Mouse (Mus musculus): ENCODE measurements around the gene Aatk. TPM values are rescaled to one million over a fixed set of nuclear protein-coding genes. Genes with fewer than 3 reads are reported as not detected.

Aatk gene
- polyA plus RNA-seq, 1 experiment from 2014 or later: 0.21 TPM

DNA sequence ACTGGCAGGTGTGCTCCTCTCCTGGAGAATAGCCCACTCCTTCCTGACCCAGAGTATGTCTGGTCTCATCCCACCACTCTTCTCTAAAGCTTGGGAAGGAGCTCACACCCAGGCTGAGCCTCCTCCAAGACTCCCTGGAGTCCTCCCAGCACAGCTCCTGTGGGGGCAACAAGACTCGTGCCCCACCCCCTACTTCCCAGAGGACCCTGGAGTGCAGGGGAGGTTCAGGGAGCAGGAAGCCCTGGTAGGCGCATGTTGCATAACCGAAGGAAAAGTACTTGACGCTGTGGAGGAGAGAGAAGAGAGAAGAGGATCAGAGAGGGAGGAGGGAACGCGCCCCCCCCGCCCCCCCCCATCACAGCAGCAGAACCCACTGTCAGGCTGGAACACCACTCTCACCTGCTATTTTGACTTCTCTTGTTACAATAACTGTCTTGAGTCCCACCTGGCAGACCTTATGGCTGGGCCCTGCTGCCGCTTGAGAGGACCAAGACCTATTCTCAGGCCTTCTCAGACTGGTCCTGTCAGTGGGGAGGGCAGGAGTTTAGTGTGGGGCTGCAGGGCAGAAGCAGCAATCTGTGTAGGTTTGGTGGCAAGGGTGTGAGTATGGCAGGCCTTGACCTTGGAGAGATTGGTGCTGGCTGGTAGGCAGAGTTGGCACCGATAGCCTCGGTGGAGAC, 56.2 kb downstream of the Aatk start:
- DNase-seq (ENCODE audit: low spot score): no peak

DNA sequence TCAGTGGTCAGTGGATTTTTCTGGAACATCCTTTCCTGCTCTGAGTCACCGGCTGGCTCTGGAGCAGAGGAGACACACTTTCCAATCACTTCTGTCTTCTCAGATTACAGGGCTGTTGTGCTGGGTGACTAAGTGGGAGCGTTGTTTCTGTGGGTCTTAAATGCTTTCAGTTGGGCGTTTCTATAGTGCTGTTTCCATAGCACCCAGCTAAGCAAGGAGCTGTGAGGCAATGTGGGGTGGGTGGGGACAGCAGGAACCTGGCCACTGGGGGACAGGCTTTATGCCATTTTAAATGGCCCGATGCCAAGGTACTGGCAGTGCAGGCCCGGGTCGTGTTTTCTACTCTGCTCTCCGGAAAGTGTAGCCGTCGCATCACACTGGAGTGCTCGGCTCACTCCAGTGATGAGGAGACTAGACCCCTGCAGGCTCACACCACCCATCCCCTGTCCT, 57.8 kb downstream of the Aatk start:
- no peak for DNase-seq (ENCODE audit: low spot score)

GRCm38 (mm10) chr11:119988391-119988790, 58.6 kb downstream of the Aatk start:
- no peak for DNase-seq (ENCODE audit: low spot score)

- no peak for DNase-seq (ENCODE audit: low spot score)
These were observed 59.1 kb downstream of the Aatk start for GRCm38 (mm10) chr11:119987876-119988275.

DNA sequence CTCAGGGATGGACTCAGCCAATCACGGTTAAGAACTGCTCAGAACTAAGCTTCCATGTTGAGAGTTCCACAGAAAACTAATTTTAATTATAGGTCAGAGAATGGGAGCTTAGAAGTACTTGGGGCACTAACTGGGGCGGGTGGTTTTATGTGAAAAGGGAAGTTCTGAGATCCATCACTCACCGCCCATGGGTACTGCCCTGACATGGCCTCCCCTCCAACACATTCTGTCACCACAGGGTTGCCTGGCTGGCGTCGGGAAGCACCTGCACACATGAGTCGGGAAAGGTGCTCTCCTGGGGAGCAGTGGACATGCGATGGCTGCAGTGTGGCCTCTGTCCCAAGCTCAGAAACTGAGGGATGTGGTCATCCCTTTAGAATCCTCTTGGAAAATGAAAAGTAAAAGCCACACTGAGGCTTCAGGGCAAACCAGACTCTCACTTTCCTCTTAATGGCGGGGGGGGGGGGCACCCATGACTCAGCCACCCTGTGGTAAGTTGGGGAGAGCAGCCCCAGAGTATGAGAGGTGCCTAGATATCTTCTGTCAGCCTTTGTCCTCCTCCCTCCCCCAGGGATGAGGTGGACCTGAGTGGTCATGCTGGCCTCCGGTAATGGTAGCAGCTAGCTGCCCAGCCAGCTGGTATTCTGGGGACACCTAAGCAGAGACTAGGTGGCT, 60.1 kb downstream of the Aatk start:
- no peak for DNase-seq (ENCODE audit: low spot score)

GRCm38 (mm10) chr11:119983151-119983550, 63.8 kb downstream of the Aatk start:
- no peak for DNase-seq (ENCODE audit: low spot score)

DNA sequence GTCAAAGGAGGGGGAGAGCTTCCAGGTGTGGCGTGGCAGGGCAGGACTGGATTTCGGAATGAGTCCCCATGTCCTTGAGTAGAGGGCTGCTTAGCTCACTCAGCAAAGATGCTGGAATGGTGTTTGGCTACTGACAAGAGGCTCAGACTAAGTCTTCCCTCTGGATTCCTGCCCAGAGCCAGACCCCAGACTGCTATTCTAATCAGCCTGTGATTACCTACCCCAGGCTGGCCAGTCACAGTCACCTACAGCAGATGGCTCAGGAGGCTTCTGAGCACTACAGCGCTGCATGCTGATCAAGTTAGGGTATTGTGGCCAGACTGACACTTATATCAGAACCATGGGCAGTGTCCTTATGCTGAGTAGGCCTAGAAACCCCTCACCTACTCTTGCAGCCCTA, 64.7 kb downstream of the Aatk start:
- DNase-seq (ENCODE audit: low spot score): no peak

DNA sequence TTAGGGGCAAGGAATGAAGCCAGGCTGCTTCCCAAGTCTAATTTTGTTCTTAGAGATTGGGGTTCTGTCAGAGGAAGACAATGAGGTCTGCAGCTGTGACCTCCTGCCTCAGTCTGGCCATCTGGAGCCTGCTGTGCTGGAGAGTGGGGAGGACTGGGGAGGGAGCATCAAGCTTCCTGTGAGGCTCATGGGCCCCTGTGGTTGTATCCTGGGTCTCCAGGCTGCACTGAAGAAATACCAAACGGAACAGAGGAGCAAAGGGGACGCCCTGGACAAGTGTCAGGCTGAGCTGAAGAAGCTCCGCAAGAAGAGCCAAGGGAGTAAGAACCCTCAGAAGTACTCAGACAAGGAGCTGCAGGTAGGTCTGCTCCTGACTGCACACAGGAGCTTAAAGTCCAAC, 65.2 kb downstream of the Aatk start:
- DNase-seq (ENCODE audit: low spot score): no peak

GRCm38 (mm10) chr11:119979596-119980385, 67.2 kb downstream of the Aatk start:
- DNase-seq (ENCODE audit: low spot score): no peak

- no peak for DNase-seq (ENCODE audit: low spot score)
These were observed 68.3 kb downstream of the Aatk start for GRCm38 (mm10) chr11:119978701-119979100.

DNA sequence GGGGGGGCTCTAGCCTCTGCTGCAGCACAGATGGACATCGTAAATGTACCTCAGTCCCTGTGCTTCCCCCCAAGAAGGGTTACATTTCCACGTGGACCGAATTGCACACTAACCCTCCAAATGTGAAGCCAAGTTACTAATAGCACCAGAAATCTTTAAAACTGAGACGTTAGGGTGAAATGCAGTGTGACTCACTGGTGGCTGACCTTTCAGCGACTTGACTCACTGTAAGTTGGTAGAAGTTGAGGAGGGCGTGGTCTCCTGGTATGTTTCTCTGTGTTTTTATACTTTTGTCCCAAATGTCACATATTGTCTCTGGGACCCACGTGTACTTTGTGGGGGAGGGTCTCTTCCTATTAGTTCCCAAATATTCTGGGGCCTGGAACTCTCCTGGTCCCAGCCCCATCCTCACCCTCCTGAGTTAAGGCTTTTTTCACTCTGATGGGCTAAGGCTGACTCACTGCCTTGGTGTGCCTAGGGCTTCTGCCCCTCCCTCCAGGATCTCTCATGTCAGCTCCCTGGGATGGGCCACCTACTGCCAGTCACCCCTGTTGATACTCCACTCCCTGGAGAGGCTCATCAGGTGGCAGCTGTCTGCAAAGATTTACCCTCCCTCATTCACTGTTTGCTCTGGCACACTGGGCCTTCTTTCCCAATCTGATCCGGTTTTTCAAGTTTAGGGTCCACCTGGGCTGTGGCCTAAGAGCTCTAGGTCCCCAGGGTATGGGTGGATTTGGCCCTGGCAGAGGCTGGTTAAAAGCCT, 71.0 kb downstream of the Aatk start:
- DNase-seq (ENCODE audit: low spot score): no peak

GRCm38 (mm10) chr11:119973789-119974188, 73.2 kb downstream of the Aatk start:
- DNase-seq (ENCODE audit: low spot score): no peak

DNA sequence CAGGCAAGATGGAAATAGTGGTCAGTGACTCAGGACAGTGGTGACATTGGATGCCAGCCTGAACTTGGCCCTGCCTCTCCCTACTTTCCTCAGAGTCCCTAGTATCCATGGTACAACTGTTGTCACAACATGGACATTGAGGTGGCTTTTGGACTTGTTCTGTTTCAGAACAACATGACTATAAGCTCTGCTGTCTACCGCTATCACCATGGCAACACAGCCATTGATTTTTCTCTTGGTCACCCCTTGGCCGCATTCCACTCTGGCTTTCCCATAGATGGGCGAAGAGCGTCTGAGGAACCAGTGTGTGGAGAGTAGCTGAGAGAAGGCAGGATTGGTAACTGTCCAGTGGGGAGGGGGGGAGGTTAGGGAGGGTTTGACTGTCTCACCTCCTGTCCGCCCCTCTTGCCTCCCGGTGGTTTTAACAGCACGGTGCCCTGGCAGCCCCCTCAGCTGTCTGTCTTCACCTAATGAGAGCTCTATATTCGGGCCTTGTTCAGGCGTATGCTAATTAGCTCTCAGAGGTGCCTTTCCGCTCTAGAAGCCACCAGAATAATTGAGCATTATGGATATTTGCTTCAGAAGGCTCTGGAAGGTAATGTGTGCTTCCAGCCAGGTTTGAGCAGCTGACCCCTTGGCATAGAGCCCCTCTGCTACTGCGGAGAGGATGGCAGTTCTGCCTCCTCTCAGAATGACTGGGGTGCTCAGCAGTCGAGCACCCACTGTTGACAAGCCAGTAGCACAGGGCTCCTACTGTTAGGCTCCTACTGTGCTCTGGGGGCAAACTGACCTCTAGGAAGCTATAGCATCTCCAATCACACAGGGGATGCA, 76.7 kb downstream of the Aatk start:
- no peak for DNase-seq (ENCODE audit: low spot score)

GRCm38 (mm10) chr11:119967892-119968291, 79.1 kb downstream of the Aatk start:
- DNase-seq (ENCODE audit: low spot score): no peak

GRCm38 (mm10) chr11:119967401-119967800, 79.6 kb downstream of the Aatk start:
- DNase-seq (ENCODE audit: low spot score): no peak

GRCm38 (mm10) chr11:119966294-119966693, 80.7 kb downstream of the Aatk start:
- DNase-seq (ENCODE audit: low spot score): no peak

DNA sequence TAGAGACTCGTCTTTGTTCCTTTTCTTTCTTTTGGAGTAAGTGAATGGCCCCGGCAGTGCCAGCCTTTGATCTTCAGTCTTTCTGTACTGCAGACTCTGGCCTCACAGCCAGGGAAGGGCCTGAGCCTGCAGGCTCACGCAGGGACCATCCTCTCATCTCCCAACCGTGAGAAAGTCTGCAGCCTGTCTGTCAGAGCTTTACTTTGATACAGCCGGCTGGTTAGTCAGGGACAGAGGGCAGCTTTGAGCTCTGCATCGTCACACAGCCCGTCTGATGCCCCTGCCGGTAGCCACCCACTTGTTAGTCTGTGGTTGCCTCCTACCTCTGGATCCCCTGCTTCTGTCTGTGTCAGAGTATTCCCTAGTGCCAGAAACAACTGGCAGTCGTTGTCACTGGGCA, 81.9 kb downstream of the Aatk start:
- no peak for DNase-seq (ENCODE audit: low spot score)

- no peak for DNase-seq (ENCODE audit: low spot score)
These were observed 85.5 kb downstream of the Aatk start for GRCm38 (mm10) chr11:119961511-119961910.

GRCm38 (mm10) chr11:119960671-119961070, 86.3 kb downstream of the Aatk start:
- DNase-seq (ENCODE audit: low spot score): no peak

GRCm38 (mm10) chr11:119959714-119960113, 87.3 kb downstream of the Aatk start:
- no peak for DNase-seq (ENCODE audit: low spot score)

DNA sequence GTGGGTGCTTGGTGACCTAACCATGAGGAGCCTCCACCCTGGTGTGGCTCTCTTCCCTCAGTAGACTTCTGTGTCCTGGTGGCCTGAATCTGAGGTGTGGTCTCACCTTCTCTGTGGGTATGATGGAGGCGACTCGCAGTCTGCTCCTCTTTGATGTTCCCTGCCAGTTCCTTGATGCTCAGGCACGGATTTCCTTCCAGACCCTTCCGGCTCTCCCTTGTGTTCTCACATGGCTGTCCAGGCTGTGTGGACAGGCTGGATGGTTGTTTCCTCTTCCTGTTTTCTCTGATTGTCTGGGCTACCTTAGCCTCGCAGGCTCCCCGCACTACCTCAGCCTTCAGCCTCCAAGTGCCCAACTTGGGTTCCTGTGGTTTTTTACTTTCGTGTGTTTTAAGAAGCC, 88.1 kb downstream of the Aatk start:
- DNase-seq (ENCODE audit: low spot score): no peak

Measured in thymus, postnatal 0 days (tissue).